Mouse (Mus musculus): ENCODE data around the gene A930017K11Rik.

Gene A930017K11Rik

DNA sequence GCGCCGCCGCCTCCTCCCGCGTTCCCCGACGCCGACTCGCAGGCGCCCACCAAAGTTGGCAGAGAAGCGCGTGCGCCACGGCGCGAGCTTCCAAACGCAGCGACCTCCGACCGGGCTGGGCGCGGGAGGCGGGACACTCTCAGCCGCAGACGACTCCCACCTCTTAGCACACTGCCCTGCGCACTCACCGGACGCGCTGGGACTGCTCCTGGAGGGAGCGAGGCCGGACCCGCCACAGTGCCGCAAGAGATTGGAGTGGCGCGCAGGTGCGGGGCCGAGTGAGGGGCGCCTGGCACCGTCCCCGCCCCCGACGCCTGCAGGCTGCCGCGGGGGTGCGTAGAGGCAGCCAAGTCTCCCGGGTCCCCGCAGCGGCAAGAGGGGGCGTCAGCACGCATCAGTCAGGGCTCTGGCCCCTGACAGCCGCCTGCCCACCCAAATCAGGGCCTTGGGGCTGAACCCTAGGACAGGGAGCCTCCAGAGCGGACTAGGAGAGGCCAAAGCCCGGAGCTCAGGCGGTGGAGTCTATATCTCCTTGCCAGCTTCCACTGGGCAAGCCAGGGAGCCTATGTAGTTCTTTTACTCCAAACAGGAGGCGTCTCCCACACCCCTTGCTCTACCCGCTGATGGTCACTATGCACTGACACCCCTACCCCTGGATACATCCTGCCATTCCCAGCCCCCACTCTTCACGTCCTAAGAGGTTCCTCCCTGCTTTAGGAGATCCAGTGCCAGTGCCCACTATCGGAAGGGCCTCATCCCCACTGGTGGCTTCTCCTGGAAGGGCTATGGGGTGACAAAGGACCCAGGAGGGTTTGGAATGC is at the start of gene A930017K11Rik:
TSS of gene A930017K11Rik (minus strand) at position 763 of the 821 bp plus-strand sequence.
- no peak for DNase-seq (ENCODE audit: low read depth, low spot score)

DNA sequence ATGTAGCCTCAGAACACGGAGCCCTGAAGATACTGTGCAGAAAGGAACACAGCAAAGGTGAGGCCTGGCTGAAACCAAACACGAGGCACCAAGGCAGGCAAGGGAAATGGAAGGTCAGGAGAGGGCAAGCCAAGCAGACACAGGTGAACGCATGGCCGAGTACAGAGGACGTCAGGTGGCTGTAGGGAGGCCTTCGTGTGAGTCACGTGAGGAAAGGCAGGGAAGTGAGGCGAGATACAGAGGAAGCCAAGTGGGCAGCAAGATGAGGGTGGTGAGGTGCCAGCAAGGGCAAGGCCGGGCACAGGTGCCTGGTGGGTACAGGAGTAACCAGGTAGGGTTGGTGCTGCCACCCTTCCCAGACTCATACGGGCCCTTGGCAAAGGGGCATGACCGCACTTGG is 46.1 kb upstream of the A930017K11Rik start:
- DNase-seq (ENCODE audit: low read depth, low spot score): no peak

DNA sequence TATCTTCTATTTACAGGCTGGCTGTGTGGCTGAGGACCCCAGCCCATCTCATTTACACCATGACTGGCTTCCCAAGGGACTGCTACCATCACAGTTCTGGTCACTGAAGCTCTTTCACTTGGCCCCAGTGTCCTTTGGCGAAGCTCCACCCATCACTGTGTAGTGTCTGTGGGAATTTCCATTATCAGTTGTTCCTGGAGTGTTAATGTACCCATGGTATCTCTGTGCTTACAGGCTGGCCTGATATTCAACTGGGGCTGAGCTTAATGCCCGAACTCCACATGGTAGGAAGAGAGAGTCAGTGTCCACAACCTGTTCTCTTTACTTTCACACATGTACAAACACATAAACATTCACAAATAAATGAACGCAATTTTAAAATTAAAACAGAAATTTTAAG is 41.1 kb upstream of the A930017K11Rik start:
- no peak for DNase-seq (ENCODE audit: low read depth, low spot score)

DNA sequence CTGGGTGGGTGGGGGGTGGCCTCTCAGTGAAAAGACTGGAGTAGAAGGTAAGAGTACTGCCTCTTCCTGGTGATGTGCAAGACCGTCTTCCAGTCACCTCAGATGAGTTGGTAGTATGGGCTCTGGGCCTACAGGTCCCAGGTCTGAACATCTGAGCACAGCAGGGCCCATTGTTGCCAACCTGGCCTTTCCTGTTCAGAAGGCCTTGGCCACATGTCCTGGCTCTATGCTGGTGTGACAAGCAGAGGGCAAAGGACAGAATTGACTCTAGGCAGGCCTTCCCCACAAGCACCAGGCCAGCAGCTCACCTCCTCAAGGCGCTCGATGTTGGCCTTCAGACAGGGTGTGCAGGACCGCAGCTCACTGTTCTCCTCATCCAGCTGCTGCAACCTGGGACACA is 39.9 kb upstream of the A930017K11Rik start:
- DNase-seq (ENCODE audit: low read depth, low spot score): no peak

DNA sequence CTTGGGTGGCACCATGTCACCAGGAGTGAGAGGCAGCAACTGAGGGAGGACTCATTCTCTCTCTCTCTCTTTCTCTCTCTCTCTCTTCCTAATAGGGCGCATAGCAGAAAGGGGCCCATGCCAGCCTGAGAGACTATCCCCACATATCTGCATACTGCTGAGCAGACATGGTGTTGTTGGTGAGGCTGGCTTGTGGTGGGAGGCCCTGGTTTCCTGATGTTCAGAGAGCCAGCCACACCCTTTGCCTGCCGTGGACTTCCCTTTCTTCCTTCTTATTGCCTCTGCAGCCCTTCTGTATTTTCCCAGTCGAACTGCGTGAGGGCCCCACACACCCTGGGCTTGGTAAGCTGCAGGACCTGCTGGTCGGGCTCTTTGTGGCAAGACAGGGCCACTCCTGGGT is 38.0 kb upstream of the A930017K11Rik start:
- no peak for DNase-seq (ENCODE audit: low read depth, low spot score)

DNA sequence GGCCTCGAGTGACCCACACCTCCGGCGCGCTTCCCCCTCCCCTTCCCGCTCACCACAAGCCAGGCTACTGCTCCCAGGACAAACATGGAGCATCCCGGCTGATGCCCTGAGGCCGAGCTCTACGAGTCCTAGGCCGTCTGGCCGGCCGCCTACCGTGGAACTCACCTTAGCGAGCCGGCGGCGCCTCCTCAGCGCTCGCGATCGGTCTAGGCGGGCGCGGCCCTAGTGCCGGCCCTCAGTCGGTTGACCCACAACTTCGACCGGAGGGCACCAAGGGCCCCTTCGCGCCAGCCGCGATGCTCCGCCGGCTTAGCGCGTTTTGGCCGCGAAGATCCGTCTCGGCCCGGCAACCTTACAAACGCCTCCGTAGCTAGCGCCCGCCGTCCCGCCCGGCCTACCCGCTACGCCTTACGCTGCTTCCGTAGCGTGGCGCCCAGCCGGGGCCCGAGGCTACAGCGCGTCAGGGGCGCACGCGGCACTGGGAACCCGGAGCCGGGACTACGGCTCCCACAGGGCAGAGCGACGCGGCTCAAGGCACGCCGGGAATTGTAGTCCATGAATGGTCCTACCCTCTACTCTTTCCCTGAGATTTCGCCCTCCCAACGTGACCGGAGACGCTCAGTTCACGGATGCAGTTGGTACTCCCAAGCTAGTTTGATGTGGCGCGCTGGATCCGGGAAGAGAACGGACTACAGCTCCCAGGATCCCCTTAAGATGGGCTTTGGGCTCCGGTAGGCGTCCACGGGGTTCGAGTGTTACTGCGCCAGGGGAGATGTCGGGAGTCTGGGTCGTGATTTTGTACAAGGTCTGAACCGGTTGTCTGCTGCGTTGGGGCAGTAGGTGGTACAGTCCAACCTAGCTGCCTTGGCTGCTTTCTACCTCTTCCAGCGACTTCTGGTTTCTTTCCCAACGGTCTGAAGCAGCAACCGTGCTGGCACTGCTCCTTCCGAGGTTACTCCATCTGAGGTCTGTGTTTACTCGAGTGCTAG is 33.2 kb upstream of the A930017K11Rik start, which contains the start of gene Capn15:
TSS of gene Capn15 (minus strand) at position 491 of the 989 bp plus-strand sequence.
- DNase-seq (ENCODE audit: low read depth, low spot score): peak; percentile 99

DNA sequence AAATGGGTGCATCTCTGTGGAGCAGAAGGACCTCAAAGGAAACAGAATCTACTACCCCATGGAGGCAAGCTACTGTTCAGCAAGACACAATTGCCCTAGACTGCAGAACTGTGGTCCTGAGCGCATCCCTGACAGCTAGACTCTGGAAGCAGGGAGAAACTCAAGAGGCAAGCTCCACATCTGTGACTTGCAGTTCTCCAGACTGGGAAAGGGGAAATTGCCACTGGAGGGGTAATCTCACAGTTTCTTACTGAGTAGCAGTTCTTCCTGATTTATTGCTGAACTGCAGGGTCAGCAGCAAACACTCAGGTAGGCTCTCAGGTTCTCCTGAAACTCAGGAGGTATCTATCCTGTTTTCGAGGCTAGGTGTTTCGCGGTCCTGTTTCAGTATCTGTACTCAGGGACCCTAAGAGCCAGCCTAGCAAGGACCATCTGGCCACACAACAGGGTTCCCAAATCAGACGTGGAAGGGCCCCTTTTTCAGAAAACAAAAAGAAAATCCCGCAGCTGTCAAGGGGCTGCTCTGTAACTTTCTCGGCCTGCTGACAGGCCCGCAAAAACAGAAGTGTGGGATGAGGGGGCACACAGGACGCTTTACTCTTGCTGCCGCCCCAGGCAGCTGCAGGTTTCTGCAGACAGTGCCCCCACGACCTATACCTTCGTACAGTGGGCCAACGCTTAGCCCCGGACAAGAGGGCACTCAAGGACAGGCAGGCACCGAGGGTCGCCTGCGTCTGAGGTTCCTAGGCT is 32.4 kb upstream of the A930017K11Rik start:
- peak; percentile 43 for DNase-seq (ENCODE audit: low read depth, low spot score)

DNA sequence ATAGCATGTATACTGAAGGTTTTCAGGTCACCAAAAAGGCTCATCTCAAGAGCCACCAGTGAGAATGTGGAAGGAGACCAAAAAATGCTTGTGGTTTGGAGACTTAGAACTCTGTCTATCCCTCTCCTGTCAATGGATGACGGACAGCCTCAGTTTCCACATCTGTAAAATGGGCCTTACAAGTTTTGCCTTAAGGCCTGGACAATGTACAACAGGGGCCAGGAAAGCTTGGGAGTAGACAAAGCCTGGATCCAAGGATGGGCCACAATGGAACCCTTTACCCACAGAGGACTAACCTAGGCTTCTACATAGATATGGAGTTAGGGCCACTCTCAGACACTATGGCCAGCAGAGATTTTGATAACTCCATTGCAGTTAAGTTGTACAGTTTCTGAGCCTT is 31.7 kb upstream of the A930017K11Rik start:
- no peak for DNase-seq (ENCODE audit: low read depth, low spot score)

DNA sequence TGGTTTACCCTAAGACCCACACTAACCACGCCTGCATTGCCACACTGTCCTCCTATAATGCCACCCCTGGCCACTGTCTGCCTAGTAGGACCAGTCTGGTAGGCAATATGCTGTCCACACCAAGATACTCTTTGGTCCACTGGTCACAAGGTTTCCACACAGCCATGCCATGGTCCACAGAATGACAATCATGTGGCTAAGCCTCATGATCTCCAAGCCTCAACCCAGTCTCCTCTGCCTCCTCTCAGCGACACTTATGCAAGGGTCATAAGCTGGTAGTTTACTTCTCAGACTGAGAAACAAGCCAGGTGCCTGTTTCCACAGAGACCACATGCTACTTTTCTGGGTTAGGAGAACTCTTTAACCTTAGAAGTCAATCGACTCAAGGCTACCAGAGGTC is 30.5 kb upstream of the A930017K11Rik start:
- DNase-seq (ENCODE audit: low read depth, low spot score): no peak

DNA sequence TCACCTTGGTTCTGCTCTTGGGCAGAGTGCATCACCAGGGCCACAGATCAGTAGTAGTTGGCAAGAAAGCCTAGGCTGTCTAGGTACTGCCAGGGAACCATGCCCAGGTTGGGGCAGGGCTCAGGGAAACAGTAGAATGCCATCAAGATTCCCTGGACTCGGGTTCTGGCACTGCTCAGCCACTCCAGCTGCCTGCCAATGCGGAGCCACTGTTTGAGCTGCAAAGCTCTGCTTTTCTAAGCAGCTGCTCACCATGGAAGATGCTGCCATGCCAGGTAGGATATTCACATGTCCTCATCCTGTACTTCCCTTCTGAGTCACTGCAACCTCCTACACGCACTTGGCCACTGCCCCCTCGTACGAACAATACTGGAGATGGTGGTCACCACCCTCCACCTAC is 28.5 kb upstream of the A930017K11Rik start:
- DNase-seq (ENCODE audit: low read depth, low spot score): no peak

DNA sequence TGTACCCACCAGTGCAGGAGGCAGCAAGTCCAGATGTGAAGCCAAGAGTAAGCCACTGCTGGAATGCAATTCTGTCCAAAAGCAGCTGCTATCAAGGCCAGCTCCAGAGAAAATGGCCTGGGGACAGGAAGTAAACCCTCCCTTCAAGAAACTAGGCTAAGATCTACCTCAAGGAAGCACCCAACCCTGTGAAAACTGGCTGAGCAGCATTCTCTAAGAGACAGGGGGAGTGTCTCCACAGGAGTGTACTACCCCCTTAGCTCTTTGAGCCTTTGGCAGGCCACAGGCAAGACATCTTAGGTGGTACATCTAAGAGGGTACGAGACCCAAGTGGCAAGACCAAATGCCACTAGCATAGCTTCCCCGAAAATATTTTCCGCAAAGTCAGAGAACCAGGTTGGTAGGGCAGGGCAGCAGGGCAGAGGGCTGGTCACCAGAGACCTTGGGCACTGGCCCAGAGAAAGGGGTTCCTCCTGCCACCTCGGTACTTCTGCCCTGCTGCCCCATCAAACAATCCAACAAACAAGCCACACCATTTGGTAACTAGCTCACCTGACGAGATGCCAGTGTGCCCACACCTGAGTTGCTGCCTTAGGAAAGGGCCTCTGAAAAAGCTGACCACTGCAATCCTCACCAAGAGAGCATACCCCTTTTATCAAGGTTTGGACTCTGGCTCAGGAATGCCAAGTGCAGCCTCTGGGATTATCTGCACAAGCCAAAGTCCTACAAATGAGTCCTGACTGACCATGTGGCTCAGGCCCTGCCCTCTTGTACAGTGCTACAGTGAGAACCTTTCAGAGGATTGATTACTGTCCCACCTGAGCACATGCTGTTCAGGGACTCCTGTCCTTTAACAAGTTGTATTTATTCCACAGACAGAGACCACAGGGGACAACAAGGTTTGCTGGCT is 27.7 kb upstream of the A930017K11Rik start:
- no peak for DNase-seq (ENCODE audit: low read depth, low spot score)

DNA sequence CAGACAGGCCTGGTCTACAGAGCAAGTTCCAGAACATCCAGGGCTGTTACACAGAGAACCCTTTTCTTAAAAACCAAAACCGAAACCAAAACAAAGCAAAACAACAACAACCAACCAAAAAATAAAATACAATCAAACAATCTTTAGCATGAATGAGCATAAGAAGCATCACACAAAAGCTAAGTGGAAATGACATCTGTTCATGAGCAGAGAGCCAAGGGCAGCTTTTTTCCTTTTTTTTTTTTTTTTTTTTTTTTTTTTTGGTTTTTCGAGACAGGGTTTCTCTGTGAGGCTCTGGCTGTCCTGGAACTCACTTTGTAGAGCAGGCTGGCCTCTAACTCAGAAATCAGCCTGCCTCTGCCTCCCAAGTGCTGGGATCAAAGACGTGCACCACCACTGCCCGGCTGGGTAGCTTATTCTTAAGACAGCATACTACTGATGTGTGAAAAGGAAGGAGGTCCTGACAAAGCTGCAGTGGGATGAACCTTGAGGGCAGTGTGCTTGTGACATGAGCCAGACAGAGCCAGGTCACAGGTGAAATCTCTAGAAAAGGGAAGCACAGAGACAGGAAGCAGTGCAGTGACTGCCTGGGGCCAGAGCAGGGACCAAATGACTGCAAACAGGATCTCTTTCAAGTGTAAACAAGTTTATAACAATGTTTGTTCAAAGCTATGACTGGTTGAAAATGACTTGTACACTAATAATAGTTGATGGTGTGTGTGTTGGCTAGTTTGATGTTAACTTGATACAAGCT is 18.8 kb upstream of the A930017K11Rik start:
- DNase-seq (ENCODE audit: low read depth, low spot score): no peak

DNA sequence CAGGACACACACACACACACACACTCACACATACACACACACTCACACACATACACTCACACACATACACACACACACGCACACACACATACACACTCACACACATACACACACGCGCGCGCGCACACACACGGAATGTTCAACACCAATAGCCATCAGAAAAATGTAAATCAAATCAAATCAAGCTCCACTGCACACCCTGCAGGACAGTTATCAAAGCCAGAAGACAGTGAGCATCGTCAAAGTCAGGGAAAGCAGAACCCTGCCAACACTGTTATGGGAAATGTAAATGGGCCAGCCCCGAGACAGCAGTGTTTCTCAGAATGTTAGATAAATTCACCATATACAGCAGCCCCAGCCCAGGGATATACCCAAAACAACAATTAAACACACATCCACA is 18.1 kb upstream of the A930017K11Rik start:
- peak; percentile 33 for DNase-seq (ENCODE audit: low read depth, low spot score)

DNA sequence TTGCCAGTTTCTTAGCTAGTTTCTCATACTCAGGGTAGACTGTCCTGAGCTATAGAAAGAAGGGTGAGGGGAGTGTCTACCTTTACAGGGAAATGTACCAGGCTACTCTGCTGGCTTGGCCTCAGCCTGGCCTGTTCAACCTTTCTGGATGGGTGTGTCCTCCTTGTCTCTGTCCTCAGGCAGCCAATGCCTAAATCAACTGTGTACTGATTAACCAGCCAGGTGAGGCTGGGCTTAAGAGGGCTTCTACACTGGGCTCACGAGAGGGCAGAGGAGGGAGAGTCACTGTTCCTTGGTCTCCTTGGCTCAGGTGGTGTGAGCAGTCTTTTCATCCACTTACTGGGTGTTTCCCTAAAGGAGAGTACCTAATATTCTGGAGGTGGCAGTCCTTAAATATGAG is 15.8 kb upstream of the A930017K11Rik start:
- DNase-seq (ENCODE audit: low read depth, low spot score): no peak

DNA sequence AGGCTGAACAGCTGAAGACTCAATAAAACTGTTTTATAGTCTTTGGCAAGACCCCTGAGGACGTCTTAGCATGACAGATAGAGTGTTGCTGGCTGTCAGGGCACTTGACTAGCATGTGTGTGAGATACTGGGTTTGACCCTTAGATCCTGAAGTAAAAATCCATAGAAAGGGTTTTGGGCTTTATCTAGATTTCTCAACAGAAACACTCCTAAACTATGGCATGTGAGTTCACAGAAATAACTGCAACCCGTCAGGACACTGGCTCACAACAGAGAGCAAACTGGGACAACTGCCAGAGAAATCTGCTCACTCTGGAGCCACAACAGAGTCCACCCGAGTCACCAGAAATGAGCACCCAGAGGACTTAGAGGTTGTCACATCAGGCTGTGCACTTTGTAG is 15.3 kb upstream of the A930017K11Rik start:
- peak; percentile 34 for DNase-seq (ENCODE audit: low read depth, low spot score)

DNA sequence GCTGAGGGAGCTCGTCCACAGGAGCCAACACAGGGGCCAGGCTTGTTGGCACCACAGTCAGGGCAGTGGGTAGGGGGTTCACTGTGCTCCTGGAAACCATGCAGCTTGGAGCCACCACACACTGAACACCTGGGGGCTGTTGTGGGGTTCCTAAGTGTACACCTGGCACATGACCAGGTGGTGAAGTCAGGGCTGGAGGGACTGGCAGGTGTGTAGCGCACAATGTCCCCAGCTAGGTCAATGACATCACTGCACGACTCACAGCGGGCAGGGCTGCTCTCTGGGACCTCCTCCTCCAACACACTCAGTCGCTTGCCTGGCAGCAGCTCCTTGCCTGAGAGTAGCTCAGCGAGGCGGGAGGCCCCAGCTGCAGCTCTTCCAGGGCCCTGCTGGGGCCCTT is 11.9 kb upstream of the A930017K11Rik start:
- no peak for DNase-seq (ENCODE audit: low read depth, low spot score)

DNA sequence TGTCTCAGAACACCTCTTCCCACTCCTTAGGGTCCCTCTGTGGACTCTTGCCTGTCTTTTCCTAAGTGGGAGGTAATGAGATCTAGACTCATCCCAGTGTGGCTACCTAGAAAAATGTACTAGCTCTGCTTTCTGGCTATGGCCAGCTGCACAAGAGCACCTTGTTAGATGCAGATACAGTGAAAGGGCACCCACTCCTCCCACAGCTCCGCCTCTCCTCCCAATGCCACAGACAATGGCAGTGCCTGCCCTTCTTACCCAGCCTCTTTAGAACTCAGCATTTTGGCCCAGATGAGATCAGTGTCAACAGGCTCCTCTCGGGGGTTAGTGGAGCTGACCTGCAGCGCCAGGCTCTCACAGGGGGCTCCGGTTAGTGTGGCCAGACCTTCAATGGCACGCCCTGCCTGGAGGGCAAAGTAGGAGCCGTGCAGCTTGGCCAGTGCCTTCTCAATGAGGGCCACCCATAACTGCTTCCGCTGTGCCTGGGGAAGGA is 10.1 kb upstream of the A930017K11Rik start:
- DNase-seq (ENCODE audit: low read depth, low spot score): no peak

DNA sequence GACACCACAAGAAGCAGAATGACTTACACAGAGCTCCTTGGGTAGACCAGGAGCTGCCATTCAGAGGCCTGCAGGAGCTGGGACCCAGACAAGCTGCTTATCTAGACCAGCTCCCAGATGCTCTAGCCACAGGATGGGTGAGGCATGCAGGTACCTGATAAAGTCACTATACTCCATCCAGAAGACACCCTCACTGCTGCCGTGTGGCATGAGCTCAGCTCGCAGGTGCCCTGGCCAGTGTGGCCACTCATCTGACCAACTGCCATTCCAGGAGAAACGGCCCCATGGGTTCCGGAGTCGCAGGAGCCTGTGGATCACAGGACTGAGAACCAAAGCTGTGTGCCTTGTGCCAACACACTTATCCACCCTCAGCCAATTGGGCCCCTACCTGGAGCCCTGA is 9.2 kb upstream of the A930017K11Rik start:
- no peak for DNase-seq (ENCODE audit: low read depth, low spot score)

DNA sequence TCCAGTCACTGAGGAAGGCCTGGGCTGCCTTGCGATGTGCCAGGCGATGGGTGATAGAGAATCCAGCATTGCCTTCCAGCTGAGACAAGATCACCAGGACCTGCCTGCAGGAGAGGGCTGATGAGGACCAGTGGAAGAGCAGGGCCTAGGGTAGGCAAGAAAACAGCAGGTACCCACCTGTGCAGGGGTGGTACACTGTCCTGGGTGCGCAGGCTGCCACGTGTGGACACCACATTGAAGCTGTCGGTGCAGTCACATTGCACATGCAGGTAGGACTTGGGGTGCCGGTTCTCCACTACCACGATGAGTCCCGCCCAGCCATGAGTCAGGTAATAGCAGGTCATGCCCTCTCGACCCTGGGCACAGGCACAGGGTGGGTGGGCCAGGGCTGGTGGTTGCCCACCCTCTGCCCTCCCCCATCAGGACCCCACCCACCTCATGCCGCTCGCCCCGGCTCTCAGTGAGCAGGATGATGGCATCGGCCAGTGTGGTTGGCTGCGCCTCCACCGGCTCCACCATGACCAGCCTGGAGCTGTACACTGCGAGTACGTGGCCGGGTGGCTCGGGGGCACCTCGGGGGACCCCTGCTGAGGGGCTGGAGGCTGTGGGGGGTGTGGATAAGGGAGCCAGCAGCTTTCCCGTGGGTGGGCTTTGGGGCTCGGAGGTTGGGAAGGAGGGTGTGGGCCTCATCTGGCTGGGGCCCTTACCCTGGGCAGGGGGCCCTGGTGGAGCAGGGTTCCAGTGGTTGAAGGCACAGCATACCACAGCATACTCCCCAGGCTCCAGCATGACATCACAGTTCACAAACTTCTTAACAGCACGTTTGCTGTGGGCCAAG is 7.5 kb upstream of the A930017K11Rik start:
- no peak for DNase-seq (ENCODE audit: low read depth, low spot score)

All from 3T3-L1 (cell line).